Mouse (Mus musculus) myocyte (in vitro differentiated cells): ENCODE results near the gene Tfap4.

Experiments used
- E2F4 ChIP-seq: IDR thresholded peaks from one replicate; pipeline ENCODE4 v1.6.1; 2011; ENCODE audit warnings: mild to moderate bottlenecking, control low read depth, moderate library complexity; ENCODE audit not compliant: insufficient read depth
- MAX ChIP-seq: IDR thresholded peaks from one replicate; pipeline ENCODE4 v1.6.1; 2011; ENCODE audit warnings: low read depth, mild to moderate bottlenecking, control low read depth
- MYOG ChIP-seq, 3 experiments: IDR thresholded peaks; one replicate each; pipeline ENCODE4 v1.6.1; 2011; ENCODE audit warnings: control low read depth in 2 of 3, low read depth in 2 of 3, mild to moderate bottlenecking in 2 of 3; ENCODE audit not compliant: insufficient read length in 2 of 3, control insufficient read depth in 1 of 3, insufficient read depth in 1 of 3
- POLR2A ChIP-seq: IDR thresholded peaks from one replicate; pipeline ENCODE4 v1.6.1; 2011; ENCODE audit warnings: low read depth, mild to moderate bottlenecking, control low read depth, moderate library complexity; ENCODE audit not compliant: insufficient read length
- POLR2AphosphoS2 ChIP-seq: IDR thresholded peaks from one replicate; pipeline ENCODE4 v1.6.1; 2011; ENCODE audit warnings: low read depth, control low read depth; ENCODE audit not compliant: insufficient read length
- TCF12 ChIP-seq: IDR thresholded peaks from one replicate; pipeline ENCODE4 v1.6.1; 2011; ENCODE audit warnings: mild to moderate bottlenecking, control low read depth; ENCODE audit not compliant: poor library complexity, insufficient read depth, severe bottlenecking
- USF1 ChIP-seq: IDR thresholded peaks from one replicate; pipeline ENCODE4 v1.6.1; 2011; ENCODE audit warnings: low read depth, mild to moderate bottlenecking, control low read depth, moderate library complexity

DNA sequence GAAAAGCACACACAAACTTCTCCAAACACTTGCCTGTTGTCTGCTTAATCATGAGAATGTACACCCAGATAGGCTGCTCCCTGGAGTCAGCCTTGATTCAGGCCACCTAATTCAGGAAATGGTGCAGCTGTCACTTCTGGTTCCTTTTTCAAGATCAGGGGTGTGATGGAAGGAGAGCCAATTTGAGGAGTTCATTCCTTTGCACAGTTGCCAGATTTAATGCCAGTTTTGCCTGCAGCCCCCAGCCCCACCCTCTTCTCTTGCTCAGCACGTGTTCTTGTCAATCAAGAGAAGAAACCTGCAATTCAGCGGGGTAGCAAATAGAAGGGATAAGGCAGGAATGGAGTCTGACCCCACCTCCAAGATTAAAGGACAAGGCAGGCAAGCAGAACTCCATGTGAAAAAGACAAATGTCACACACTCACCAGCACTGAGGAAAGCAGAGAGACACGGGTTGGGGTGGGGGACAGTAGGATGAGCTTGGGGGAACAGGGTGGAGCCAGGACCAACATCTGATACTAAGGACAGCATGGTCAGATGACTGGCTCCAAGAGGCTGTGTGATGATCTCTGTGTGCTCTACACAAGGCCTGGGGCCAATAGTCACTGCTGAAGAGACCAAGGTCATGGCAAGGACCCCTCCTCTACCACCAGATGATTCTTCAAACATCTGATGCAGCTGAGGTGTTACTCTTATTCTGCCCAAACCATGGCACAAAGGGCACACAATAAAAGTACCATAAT, 21.9 kb downstream of the Tfap4 start:
- TF ChIP-seq USF1, result peak; percentile 36
- TF ChIP-seq POLR2AphosphoS2, result no peak
- TF ChIP-seq POLR2A, result no peak
- peak in 2 of 3 experiments; percentile 71 to 86 for TF ChIP-seq MYOG (IDR thresholded peaks at IDR 0.05; ENCODE audit: control insufficient read depth in 1 of 3, insufficient read depth in 1 of 3, insufficient read length in 2 of 3, low read depth in 2 of 3)
- no peak for TF ChIP-seq E2F4
- peak; percentile 76 for TF ChIP-seq TCF12
- no peak for TF ChIP-seq MAX
